Mouse (Mus musculus) hindbrain, embryonic 15.5 days (tissue): ENCODE data around the gene Kcnk4. TPM values are rescaled to one million over a fixed set of nuclear protein-coding genes. Genes with fewer than 3 reads are reported as not detected.
A peak's percentile ranks its signal among the peaks of the same experiment; 100 is the strongest.

Experiments used
- ATAC-seq: fragments of 200-750 bp; cut with Nextera tagmentation; 2 replicates; pipeline ENCODE4 v1.8.0; 2017; ENCODE audit warnings: low read depth, moderate number of reproducible peaks, moderate TSS enrichment; ENCODE audit not compliant: low FRiP score
- H3K27ac ChIP-seq: fragments of 300-500 bp; sonication (generic); replicated peaks from 2 replicates; pipeline ENCODE4 v1.5.1; 2015; ENCODE audit warnings: mild to moderate bottlenecking, inconsistent platforms
- H3K27me3 ChIP-seq: fragments of 300-500 bp; sonication (generic); 2 replicates; pipeline ENCODE4 v1.6.1; 2015; ENCODE audit warnings: control low read depth, inconsistent platforms
- H3K36me3 ChIP-seq: fragments of 300-500 bp; sonication (generic); 2 replicates; pipeline ENCODE4 v1.6.1; 2015; ENCODE audit warnings: control low read depth, inconsistent platforms
- H3K4me1 ChIP-seq: fragments of 300-500 bp; sonication (generic); replicated peaks from 2 replicates; pipeline ENCODE4 v1.6.1; 2015; ENCODE audit warnings: control low read depth, inconsistent platforms
- H3K4me2 ChIP-seq: fragments of 300-500 bp; sonication (generic); 2 replicates; pipeline ENCODE4 v1.6.1; 2015; ENCODE audit warnings: moderate library complexity, mild to moderate bottlenecking, inconsistent platforms
- H3K4me3 ChIP-seq: fragments of 300-500 bp; sonication (generic); 2 replicates; pipeline ENCODE4 v1.5.1; 2015; ENCODE audit warnings: mild to moderate bottlenecking, inconsistent platforms
- H3K9ac ChIP-seq: fragments of 300-500 bp; sonication (generic); 2 replicates; pipeline ENCODE4 v1.6.1; 2015; ENCODE audit warnings: inconsistent platforms
- H3K9me3 ChIP-seq: fragments of 300-500 bp; sonication (generic); 2 replicates; pipeline ENCODE4 v1.6.1; 2016; ENCODE audit warnings: control low read depth, inconsistent platforms
- WGBS: fragments of 180-500 bp; shearing (Covaris S2); methylation state at CpG from one replicate; pipeline ENCODE4 v1.1.7; 2015; 5-methylcytosine and 5-hydroxymethylcytosine counted together
- microRNA-seq: library from miRNA; unstranded; fragments of <30 nt; microRNA quantifications from one replicate; pipeline ENCODE4, GENCODE M21; 2016
- polyA plus RNA-seq: library from polyadenylated mRNA; unstranded; fragments of >200 nt; fragmentation: Nextera tagmentation; extraction: Ambion mirVana; gene quantifications from 2 replicates; pipeline ENCODE4 v1.2.1, GENCODE M21; 2015

Kcnk4 gene
- polyA plus RNA-seq, 1 experiment from 2014 or later = 9.0 TPM

DNA sequence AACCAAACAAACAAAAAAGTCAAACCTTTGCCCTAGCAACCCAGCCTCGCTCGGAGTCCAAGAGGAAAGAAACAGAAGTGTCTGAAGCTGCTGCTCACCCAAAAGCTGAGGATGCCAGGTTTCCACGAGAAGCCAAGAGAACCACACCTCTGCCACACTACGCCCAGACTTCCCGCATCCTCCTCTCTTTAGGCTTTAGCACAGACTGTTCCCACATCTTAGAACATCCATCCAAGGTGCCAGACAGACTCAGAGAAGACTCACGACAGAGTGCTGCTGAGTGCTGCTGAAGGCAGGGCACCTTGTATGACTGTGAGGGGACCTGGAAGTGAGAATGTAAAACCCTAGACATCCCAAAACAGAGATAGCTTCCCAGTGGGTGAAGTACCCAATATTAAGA lies 58.5 kb downstream of the Kcnk4 start:
- Histone ChIP-seq H3K4me3 (no peak overlapping the region), H3K4me2 (no peak overlapping the region), H3K27ac (no peak overlapping the region), H3K9me3 (peaks cover 7% of the 10 kb centered on the region; the same call in 1 of the 2 replicates), H3K27me3 (no peaks in the 10 kb centered on the region), H3K9ac (no peak overlapping the region), H3K4me1 (no peaks in the 10 kb centered on the region), H3K36me3 (no peaks in the 10 kb centered on the region)
- no peak for ATAC-seq
- 86% methylated on average over 6 of the region's 6 CpGs for WGBS

DNA sequence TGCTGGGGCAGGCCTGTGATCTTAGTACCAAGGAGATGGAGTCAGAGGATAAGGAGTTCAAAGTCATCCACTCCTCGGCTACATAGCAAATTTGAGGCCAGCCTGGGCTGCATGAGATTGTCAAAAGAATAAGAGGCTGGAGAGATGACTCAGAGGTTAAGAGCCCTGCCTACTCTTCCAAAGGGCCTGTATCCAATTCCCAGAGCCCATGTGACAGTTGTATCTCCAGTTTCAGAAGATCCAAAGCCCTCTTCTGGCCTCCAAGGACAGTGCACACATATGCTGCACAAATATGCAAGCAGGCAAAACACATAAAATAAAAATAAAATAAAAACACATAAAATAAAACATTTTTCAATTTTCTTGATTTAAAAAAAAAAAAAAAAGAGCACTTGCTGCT lies 60.1 kb downstream of the Kcnk4 start:
- Histone ChIP-seq H3K4me3 (no peak overlapping the region), H3K27ac (no peak overlapping the region), H3K9me3 (0 out of 2 replicates have a peak, but pooled peaks cover 3% of the 10 kb centered on the region), H3K4me1 (no peaks in the 10 kb centered on the region), H3K27me3 (no peaks in the 10 kb centered on the region), H3K4me2 (no peak overlapping the region), H3K36me3 (no peaks in the 10 kb centered on the region), H3K9ac (no peak overlapping the region)
- 94% methylated on average over 1 of the region's 1 CpGs for WGBS
- ATAC-seq = no peak

Small RNA genes lying within 50 kb of the gene (microRNA-seq; reads per million reads assigned to microRNA genes)
- gene Mir6990 = 2.6 reads per million, percentile 9 among the genes with 10 or more reads in this experiment

Other genes with a start within 250 kb of the Kcnk4 start
- 13.3 and 15.8 TPM in 2 replicates for gene Rps6ka4, start 93.9 kb downstream of the Kcnk4 start, polyA plus RNA-seq
- 0.79 and 1.1 TPM in 2 replicates for gene Ccdc88b, start 76.3 kb downstream of the Kcnk4 start, polyA plus RNA-seq
- gene Trmt112, start 24.8 kb downstream of the Kcnk4 start, polyA plus RNA-seq = 104 TPM in 2 replicates
- 375 and 392 TPM in 2 replicates for gene Prdx5, start 24.4 kb downstream of the Kcnk4 start, polyA plus RNA-seq
- gene Esrra, start 12.7 kb downstream of the Kcnk4 start, polyA plus RNA-seq = 17.5 and 18.7 TPM in 2 replicates
- 2.0 and 3.1 TPM in 2 replicates for gene Catsperz, start 9.1 kb downstream of the Kcnk4 start, polyA plus RNA-seq
- 90.1 and 99.1 TPM in 2 replicates for gene Bad, start 7.3 kb upstream of the Kcnk4 start, polyA plus RNA-seq
- gene Gpr137, start 8.0 kb upstream of the Kcnk4 start, polyA plus RNA-seq = 64.0 and 79.2 TPM in 2 replicates
- gene Ppp1r14b, start 40.5 kb upstream of the Kcnk4 start, polyA plus RNA-seq = 210 and 211 TPM in 2 replicates
- gene Plcb3, start 42.0 kb upstream of the Kcnk4 start, polyA plus RNA-seq = 13.6 and 14.0 TPM in 2 replicates
- 147 and 160 TPM in 2 replicates for gene Fkbp2, start 46.0 kb upstream of the Kcnk4 start, polyA plus RNA-seq
- gene Vegfb, start 53.1 kb upstream of the Kcnk4 start, polyA plus RNA-seq = 63.9 and 67.5 TPM in 2 replicates
- gene Dnajc4, start 58.1 kb upstream of the Kcnk4 start, polyA plus RNA-seq = 23.7 and 24.2 TPM in 2 replicates
- 22.8 and 23.9 TPM in 2 replicates for gene Nudt22, start 61.6 kb upstream of the Kcnk4 start, polyA plus RNA-seq
- gene Trpt1, start 61.6 kb upstream of the Kcnk4 start, polyA plus RNA-seq = 21.5 and 21.8 TPM in 2 replicates
- gene Fermt3, start 85.0 kb upstream of the Kcnk4 start, polyA plus RNA-seq = 4.5 and 5.2 TPM in 2 replicates
- 218 and 229 TPM in 2 replicates for gene Stip1, start 105.5 kb upstream of the Kcnk4 start, polyA plus RNA-seq
- 5.5 and 6.1 TPM in 2 replicates for gene Macrod1, start 122.3 kb upstream of the Kcnk4 start, polyA plus RNA-seq
- 9.8 and 11.1 TPM in 2 replicates for gene Flrt1, start 171.2 kb upstream of the Kcnk4 start, polyA plus RNA-seq